Mouse (Mus musculus): ENCODE data around the gene Gabpa. TPM values are rescaled to one million over a fixed set of nuclear protein-coding genes. Genes with fewer than 3 reads are reported as not detected.

The Gabpa gene
- total RNA-seq, 1 experiment: 92.3 TPM

DNA sequence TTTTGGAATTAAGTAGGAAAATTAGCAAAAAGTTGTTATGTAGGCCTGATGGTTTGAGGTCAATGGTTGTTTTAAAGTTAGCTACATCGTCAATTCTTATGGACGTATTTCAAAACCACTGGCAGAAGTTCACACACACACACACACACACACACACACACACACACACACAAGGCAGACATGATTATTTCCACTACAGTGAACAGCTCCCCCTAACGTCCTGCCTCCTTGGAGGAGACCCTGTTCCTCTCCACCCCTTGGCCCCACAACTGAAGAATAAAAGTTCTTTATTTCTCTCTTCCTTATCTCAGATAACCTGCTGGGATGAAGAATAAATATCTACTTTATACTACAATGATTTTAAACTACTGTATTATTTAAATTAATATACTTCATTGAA lies 39.4 kb upstream of the Gabpa start:
- H3K4me3 ChIP-seq (ENCODE audit: insufficient read depth in 1 of 2, low read depth in 1 of 2, low read length in 2 of 2, poor library complexity in 1 of 2, severe bottlenecking in 1 of 2): no peak overlapping the region
- no peak overlapping the region for H3K9ac ChIP-seq (ENCODE audit: insufficient read depth, low read depth, low read length, poor library complexity, severe bottlenecking)
- no peak overlapping the region for H3K27ac ChIP-seq (ENCODE audit: insufficient read depth, low read depth, low read length, poor library complexity, severe bottlenecking)
- TF ChIP-seq CHD2 (IDR thresholded peaks at IDR 0.05; ENCODE audit: low read depth, low read length) (no peak), MAFK (IDR thresholded peaks at IDR 0.05; ENCODE audit: insufficient read depth, low read depth, low read length) (no peak), ZC3H11A (IDR thresholded peaks at IDR 0.05; ENCODE audit: borderline replicate concordance, low read depth, low read length) (no peak), ZNF384 (IDR thresholded peaks at IDR 0.05; ENCODE audit: low read depth, low read length) (no peak), HCFC1 (IDR thresholded peaks at IDR 0.05; ENCODE audit: borderline replicate concordance, insufficient read depth, low read length) (no peak)
- in situ Hi-C loops (cut with MboI; ENCODE audit: low sequenced_read_pairs in 2 of 2, unreplicated experiment in 2 of 2): no loop called here
- DNase-seq (ENCODE audit: low read depth, low spot score): no peak
- H3K9me3 ChIP-seq (ENCODE audit: control insufficient read depth, insufficient read depth, low read depth, low read length): no peaks in the 10 kb centered on the region
- peaks cover 0 to 4% of the 10 kb centered on the region in 2 experiments; a peak in 1 of 4 replicates for H3K4me1 ChIP-seq (ENCODE audit: control insufficient read depth in 2 of 2, insufficient read depth in 2 of 2, low read length in 2 of 2, poor library complexity in 1 of 2)
- no peaks in the 10 kb centered on the region; the same call in 1 of the 2 replicates for H3K36me3 ChIP-seq (ENCODE audit: control insufficient read depth, insufficient read depth, low read length, poor library complexity, severe bottlenecking)

DNA sequence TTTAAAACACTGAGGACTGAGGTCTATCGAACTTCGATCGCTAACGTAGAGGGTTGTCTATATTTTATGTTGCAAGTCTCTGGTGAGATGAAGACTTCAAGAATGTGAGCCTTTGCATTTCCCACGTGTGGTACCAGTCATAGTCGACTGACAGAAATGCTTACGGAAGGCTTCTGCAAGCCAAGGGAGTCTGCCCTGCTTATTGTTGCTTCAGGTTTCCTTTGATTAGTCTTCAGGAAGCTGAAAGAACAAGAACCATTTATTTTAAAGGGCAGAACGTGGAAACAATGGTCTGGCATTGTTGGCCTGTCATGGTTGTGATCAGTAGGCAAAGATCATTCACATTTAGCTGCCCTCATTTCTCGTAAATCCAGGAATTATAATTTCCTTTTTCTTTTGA lies 38.0 kb upstream of the Gabpa start:
- peaks cover 0 to 4% of the 10 kb centered on the region in 2 experiments; a peak in 1 of 4 replicates for H3K4me1 ChIP-seq (ENCODE audit: control insufficient read depth in 2 of 2, insufficient read depth in 2 of 2, low read length in 2 of 2, poor library complexity in 1 of 2)
- H3K36me3 ChIP-seq (ENCODE audit: control insufficient read depth, insufficient read depth, low read length, poor library complexity, severe bottlenecking): no peaks in the 10 kb centered on the region; the same call in 1 of the 2 replicates
- no peak overlapping the region for H3K4me3 ChIP-seq (ENCODE audit: insufficient read depth in 1 of 2, low read depth in 1 of 2, low read length in 2 of 2, poor library complexity in 1 of 2, severe bottlenecking in 1 of 2)
- TF ChIP-seq ZC3H11A (IDR thresholded peaks at IDR 0.05; ENCODE audit: borderline replicate concordance, low read depth, low read length): no peak
- no peak for TF ChIP-seq CHD2 (IDR thresholded peaks at IDR 0.05; ENCODE audit: low read depth, low read length)
- TF ChIP-seq HCFC1 (IDR thresholded peaks at IDR 0.05; ENCODE audit: borderline replicate concordance, insufficient read depth, low read length): no peak
- no peak for TF ChIP-seq MAFK (IDR thresholded peaks at IDR 0.05; ENCODE audit: insufficient read depth, low read depth, low read length)
- H3K9me3 ChIP-seq (ENCODE audit: control insufficient read depth, insufficient read depth, low read depth, low read length): no peaks in the 10 kb centered on the region
- no peak overlapping the region for H3K27ac ChIP-seq (ENCODE audit: insufficient read depth, low read depth, low read length, poor library complexity, severe bottlenecking)
- DNase-seq (ENCODE audit: low read depth, low spot score): no peak
- H3K9ac ChIP-seq (ENCODE audit: insufficient read depth, low read depth, low read length, poor library complexity, severe bottlenecking): no peak overlapping the region
- in situ Hi-C loops (cut with MboI; ENCODE audit: low sequenced_read_pairs in 2 of 2, unreplicated experiment in 2 of 2): no loop called here

DNA sequence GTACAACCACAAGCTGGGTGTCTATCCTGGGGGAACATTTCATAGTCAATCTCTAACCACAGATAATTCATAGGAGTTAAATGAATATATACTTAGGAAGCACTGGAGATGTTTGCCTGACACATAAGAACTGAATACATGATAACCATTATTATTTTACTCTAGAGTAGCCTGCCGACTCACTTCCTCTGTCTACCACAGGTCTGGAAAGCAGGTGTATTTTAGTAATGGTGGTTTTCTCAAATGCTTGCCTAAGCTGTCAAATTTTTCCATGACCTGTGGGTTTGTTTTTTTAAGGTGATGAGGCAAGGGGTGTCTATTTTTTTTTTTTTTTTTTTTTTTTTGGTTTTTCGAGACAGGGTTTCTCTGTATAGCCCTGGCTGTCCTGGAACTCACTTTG lies 34.7 kb upstream of the Gabpa start:
- Histone ChIP-seq H3K9ac (ENCODE audit: insufficient read depth, low read depth, low read length, poor library complexity, severe bottlenecking) (no peak overlapping the region), H3K4me3 (ENCODE audit: insufficient read depth in 1 of 2, low read depth in 1 of 2, low read length in 2 of 2, poor library complexity in 1 of 2, severe bottlenecking in 1 of 2) (no peak overlapping the region), H3K4me1 (ENCODE audit: control insufficient read depth in 2 of 2, insufficient read depth in 2 of 2, low read length in 2 of 2, poor library complexity in 1 of 2) (no peaks in the 10 kb centered on the region), H3K27ac (ENCODE audit: insufficient read depth, low read depth, low read length, poor library complexity, severe bottlenecking) (no peak overlapping the region), H3K9me3 (ENCODE audit: control insufficient read depth, insufficient read depth, low read depth, low read length) (no peaks in the 10 kb centered on the region), H3K36me3 (ENCODE audit: control insufficient read depth, insufficient read depth, low read length, poor library complexity, severe bottlenecking) (peaks cover 2% of the 10 kb centered on the region; the same call in 1 of the 2 replicates)
- in situ Hi-C loops (cut with MboI; ENCODE audit: low sequenced_read_pairs in 2 of 2, unreplicated experiment in 2 of 2): no loop called here
- no peak for TF ChIP-seq ZC3H11A (IDR thresholded peaks at IDR 0.05; ENCODE audit: borderline replicate concordance, low read depth, low read length)
- DNase-seq (ENCODE audit: low read depth, low spot score): no peak

DNA sequence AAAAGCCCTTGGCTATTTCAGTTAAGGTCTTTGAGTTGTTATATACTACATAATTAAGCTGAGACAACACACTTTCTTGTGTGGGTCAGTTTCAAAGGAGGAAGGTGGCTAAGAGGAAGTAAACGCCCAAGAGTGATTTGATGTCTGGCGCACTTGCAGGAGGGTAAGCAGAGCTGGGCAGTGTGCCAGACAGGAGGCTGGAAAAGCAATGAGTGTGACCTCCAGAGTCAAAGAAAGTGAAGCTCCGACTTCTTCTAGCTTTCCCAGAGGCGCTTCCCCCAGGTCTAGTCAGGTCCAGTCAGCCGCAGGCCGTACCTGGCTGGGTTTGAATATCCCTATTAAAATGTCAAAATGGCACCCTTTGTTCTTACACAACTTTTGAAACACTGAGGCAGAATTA lies 32.5 kb upstream of the Gabpa start:
- Histone ChIP-seq H3K4me1 (ENCODE audit: control insufficient read depth in 2 of 2, insufficient read depth in 2 of 2, low read length in 2 of 2, poor library complexity in 1 of 2) (no peaks in the 10 kb centered on the region), H3K36me3 (ENCODE audit: control insufficient read depth, insufficient read depth, low read length, poor library complexity, severe bottlenecking) (peaks cover 6% of the 10 kb centered on the region; the same call in 1 of the 2 replicates), H3K27ac (ENCODE audit: insufficient read depth, low read depth, low read length, poor library complexity, severe bottlenecking) (no peak overlapping the region), H3K9me3 (ENCODE audit: control insufficient read depth, insufficient read depth, low read depth, low read length) (no peaks in the 10 kb centered on the region), H3K9ac (ENCODE audit: insufficient read depth, low read depth, low read length, poor library complexity, severe bottlenecking) (no peak overlapping the region), H3K4me3 (ENCODE audit: insufficient read depth in 1 of 2, low read depth in 1 of 2, low read length in 2 of 2, poor library complexity in 1 of 2, severe bottlenecking in 1 of 2) (no peak overlapping the region)
- TF ChIP-seq CHD2 (IDR thresholded peaks at IDR 0.05; ENCODE audit: low read depth, low read length) (no peak), HCFC1 (IDR thresholded peaks at IDR 0.05; ENCODE audit: borderline replicate concordance, insufficient read depth, low read length) (no peak), ZNF384 (IDR thresholded peaks at IDR 0.05; ENCODE audit: low read depth, low read length) (no peak), ZC3H11A (IDR thresholded peaks at IDR 0.05; ENCODE audit: borderline replicate concordance, low read depth, low read length) (no peak), MAFK (IDR thresholded peaks at IDR 0.05; ENCODE audit: insufficient read depth, low read depth, low read length) (no peak)
- in situ Hi-C loops (cut with MboI; ENCODE audit: low sequenced_read_pairs in 2 of 2, unreplicated experiment in 2 of 2): no loop called here
- no peak for DNase-seq (ENCODE audit: low read depth, low spot score)

DNA sequence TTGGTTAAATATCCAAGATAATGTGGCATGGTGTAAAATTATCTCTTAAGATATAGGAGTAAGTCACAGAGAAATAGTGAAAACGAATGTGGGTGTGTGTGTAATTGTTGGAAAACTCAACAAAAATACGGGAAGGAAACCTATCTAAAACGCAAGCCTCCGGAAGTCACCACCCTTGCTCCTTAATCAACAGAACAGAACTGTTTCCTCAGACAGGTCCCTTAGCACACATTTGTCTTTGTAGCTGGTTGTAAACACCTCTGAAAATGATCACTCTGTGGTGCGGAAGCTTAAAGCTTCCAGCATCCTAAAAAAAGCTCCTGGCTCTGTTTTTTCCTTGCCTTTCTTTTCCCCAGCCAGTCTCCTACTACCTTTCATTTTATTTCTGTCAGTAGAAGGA lies 29.9 kb upstream of the Gabpa start:
- in situ Hi-C loops (cut with MboI; ENCODE audit: low sequenced_read_pairs in 2 of 2, unreplicated experiment in 2 of 2): no loop called here
- H3K9me3 ChIP-seq (ENCODE audit: control insufficient read depth, insufficient read depth, low read depth, low read length): no peaks in the 10 kb centered on the region
- peaks cover 13% of the 10 kb centered on the region for H3K36me3 ChIP-seq (ENCODE audit: control insufficient read depth, insufficient read depth, low read length, poor library complexity, severe bottlenecking)
- no peaks in the 10 kb centered on the region for H3K4me1 ChIP-seq (ENCODE audit: control insufficient read depth in 2 of 2, insufficient read depth in 2 of 2, low read length in 2 of 2, poor library complexity in 1 of 2)
- no peak overlapping the region for H3K9ac ChIP-seq (ENCODE audit: insufficient read depth, low read depth, low read length, poor library complexity, severe bottlenecking)
- H3K27ac ChIP-seq (ENCODE audit: insufficient read depth, low read depth, low read length, poor library complexity, severe bottlenecking): no peak overlapping the region
- TF ChIP-seq ZNF384 (IDR thresholded peaks at IDR 0.05; ENCODE audit: low read depth, low read length) (no peak), MAFK (IDR thresholded peaks at IDR 0.05; ENCODE audit: insufficient read depth, low read depth, low read length) (no peak), HCFC1 (IDR thresholded peaks at IDR 0.05; ENCODE audit: borderline replicate concordance, insufficient read depth, low read length) (no peak), CHD2 (IDR thresholded peaks at IDR 0.05; ENCODE audit: low read depth, low read length) (no peak), ZC3H11A (IDR thresholded peaks at IDR 0.05; ENCODE audit: borderline replicate concordance, low read depth, low read length) (no peak)
- no peak overlapping the region for H3K4me3 ChIP-seq (ENCODE audit: insufficient read depth in 1 of 2, low read depth in 1 of 2, low read length in 2 of 2, poor library complexity in 1 of 2, severe bottlenecking in 1 of 2)
- DNase-seq (ENCODE audit: low read depth, low spot score): no peak

All from ES-E14 (cell line).